Comparison of ENCODE assay signal across 9 mouse cellular contexts in the genomic region with DNA sequence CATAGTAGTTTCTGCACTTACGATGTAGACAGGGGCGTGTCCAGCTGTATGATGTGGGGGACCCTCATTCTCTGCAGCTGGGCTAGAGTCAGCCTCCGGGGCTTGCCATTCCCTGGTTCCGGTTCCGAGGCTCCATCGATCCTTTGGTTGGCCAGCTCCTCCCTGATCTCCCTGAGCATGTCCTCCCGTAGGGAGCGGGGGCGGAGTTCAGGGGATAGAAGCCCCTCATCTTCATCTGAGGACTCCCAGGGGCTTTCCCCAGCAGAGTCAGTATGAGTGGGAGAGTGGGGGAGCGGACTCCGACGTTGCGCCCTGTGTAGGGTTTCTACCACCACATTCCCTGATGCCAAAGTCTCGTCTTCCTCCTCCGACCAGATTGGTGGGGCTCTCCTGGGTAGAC. TPM values are rescaled to one million over a fixed set of nuclear protein-coding genes. Genes with fewer than 3 reads are reported as not detected.
DNase-seq lines count a peak whose midpoint lies in the region; ATAC-seq lines count a peak whose summit lies in the region.
"Had no signal": no experiment of that assay in that cellular context is flagged by ENCODE, and none has a peak within 500 bp of the region (broad histone marks: within the 10 kb centered on the region; RNA-seq: fewer than 3 reads in every experiment).

No protein-coding gene starts in this region.

- H3K4me2 ChIP-seq in kidney, embryonic 15.5 days: peak overlapping the region; percentile 42
- 0 out of 2 replicates have a peak overlapping the region, but pooled peaks have one; percentile 17 for H3K4me2 ChIP-seq in forebrain, embryonic 14.5 days (ENCODE audit: low read length)
- H3K4me2 ChIP-seq in limb, embryonic 12.5 days: peak overlapping the region; percentile 30
- H3K4me2 ChIP-seq in neural tube, embryonic 15.5 days: peak overlapping the region; percentile 41

- 32% methylated on average over 15 of the region's 15 CpGs for WGBS in kidney, embryonic 15.5 days
- WGBS in forebrain, embryonic 14.5 days: 22% methylated on average over 15 of the region's 15 CpGs
- WGBS in limb, embryonic 12.5 days: 26% methylated on average over 15 of the region's 15 CpGs
- 16% methylated on average over 15 of the region's 15 CpGs for WGBS in neural tube, embryonic 15.5 days

- H3K4me3 ChIP-seq in kidney, embryonic 15.5 days (replicated peaks): no peak overlapping the region
- no peak overlapping the region for H3K4me3 ChIP-seq in forebrain, embryonic 14.5 days (ENCODE audit: low read depth, low read length)
- H3K4me3 ChIP-seq in limb, embryonic 12.5 days (replicated peaks): no peak overlapping the region
- H3K4me3 ChIP-seq in neural tube, embryonic 15.5 days (replicated peaks): peak overlapping the region; percentile 7; the same call in 1 of the 2 replicates

- H3K4me1 ChIP-seq in kidney, embryonic 15.5 days: peaks cover 48% of the 10 kb centered on the region
- H3K4me1 ChIP-seq in forebrain, embryonic 14.5 days (ENCODE audit: control insufficient read depth, insufficient read depth, low read length): peaks cover 5% of the 10 kb centered on the region; the same call in 1 of the 2 replicates
- H3K4me1 ChIP-seq in limb, embryonic 12.5 days (replicated peaks): peaks cover 30% of the 10 kb centered on the region
- H3K4me1 ChIP-seq in neural tube, embryonic 15.5 days: peaks cover 27% of the 10 kb centered on the region

- no peak overlapping the region for H3K27ac ChIP-seq in kidney, embryonic 15.5 days
- H3K27ac ChIP-seq in forebrain, embryonic 14.5 days (ENCODE audit: low read depth, low read length): no peak overlapping the region
- no peak overlapping the region for H3K27ac ChIP-seq in limb, embryonic 12.5 days
- no peak overlapping the region for H3K27ac ChIP-seq in neural tube, embryonic 15.5 days (replicated peaks)

- ATAC-seq in kidney, embryonic 15.5 days (replicated peaks; ENCODE audit: low FRiP score): peak; percentile 13; the same call in 1 of the 2 replicates
- no peak for ATAC-seq in forebrain, embryonic 14.5 days
- no peak for ATAC-seq in limb, embryonic 12.5 days (ENCODE audit: insufficient number of reproducible peaks, insufficient read depth, low FRiP score, low TSS enrichment, low read depth)
- ATAC-seq in neural tube, embryonic 15.5 days (ENCODE audit: low FRiP score): no peak

- H3K27me3 ChIP-seq in kidney, embryonic 15.5 days: 0 out of 2 replicates have a peak, but pooled peaks cover 4% of the 10 kb centered on the region
- H3K27me3 ChIP-seq in forebrain, embryonic 14.5 days (replicated peaks; ENCODE audit: control insufficient read depth, insufficient read depth, low read length): peaks cover 20% of the 10 kb centered on the region
- peaks cover 40% of the 10 kb centered on the region for H3K27me3 ChIP-seq in limb, embryonic 12.5 days
- peaks cover 42% of the 10 kb centered on the region for H3K27me3 ChIP-seq in neural tube, embryonic 15.5 days (replicated peaks)

- H3K9me3 ChIP-seq in kidney, embryonic 15.5 days (replicated peaks): no peaks in the 10 kb centered on the region
- H3K9me3 ChIP-seq in forebrain, embryonic 14.5 days (replicated peaks; ENCODE audit: control insufficient read depth, low read length): no peaks in the 10 kb centered on the region
- no peaks in the 10 kb centered on the region for H3K9me3 ChIP-seq in limb, embryonic 12.5 days
- no peaks in the 10 kb centered on the region for H3K9me3 ChIP-seq in neural tube, embryonic 15.5 days (replicated peaks)

- peaks cover 49% of the 10 kb centered on the region for H3K36me3 ChIP-seq in kidney, embryonic 15.5 days
- H3K36me3 ChIP-seq in forebrain, embryonic 14.5 days (ENCODE audit: control insufficient read depth, insufficient read depth, low read length): no peaks in the 10 kb centered on the region
- H3K36me3 ChIP-seq in limb, embryonic 12.5 days: peaks cover 50% of the 10 kb centered on the region
- no peaks in the 10 kb centered on the region for H3K36me3 ChIP-seq in neural tube, embryonic 15.5 days

- H3K9ac ChIP-seq in kidney, embryonic 15.5 days: no peak overlapping the region
- H3K9ac ChIP-seq in forebrain, embryonic 14.5 days (ENCODE audit: low read length): no peak overlapping the region
- H3K9ac ChIP-seq in limb, embryonic 12.5 days (replicated peaks): no peak overlapping the region
- H3K9ac ChIP-seq in neural tube, embryonic 15.5 days (replicated peaks): no peak overlapping the region

- no peak for DNase-seq in kidney, adult 18-20 months
- DNase-seq in forebrain, embryonic 14.5 days (ENCODE audit: low spot score): no peak
- DNase-seq in thymus, postnatal 10 days (ENCODE audit: low spot score in 2 of 2): no peak
- no peak for DNase-seq in gastrocnemius, adult 18-20 months (ENCODE audit: low spot score)
- no peak for DNase-seq in right cerebral cortex, adult 2 months (ENCODE audit: low spot score in 2 of 2)
- DNase-seq: cerebellum, adult 9-11 months had no signal

RNA-seq across cellular contexts. Expression of gene Tnfrsf1a, which starts 13.9 kb away (rescaled TPM):
- polyA plus RNA-seq in kidney, embryonic 15.5 days (2015; fragmentation: Nextera tagmentation; extraction: Ambion mirVana): 73.2 and 83.3 TPM in 2 replicates
- 14.2 and 16.2 TPM in 2 replicates for polyA plus RNA-seq in forebrain, embryonic 14.5 days (2014; fragmentation: Nextera tagmentation; extraction: Ambion mirVana)
- 50.2 and 50.3 TPM in 2 replicates for polyA plus RNA-seq in limb, embryonic 12.5 days (2016; fragmentation: Nextera tagmentation; extraction: Ambion mirVana)
- polyA plus RNA-seq in neural tube, embryonic 15.5 days (2015; fragmentation: Nextera tagmentation; extraction: Ambion mirVana): 13.6 and 28.4 TPM in 2 replicates
- 10 to 100 TPM; 16.6 to 24.9 TPM for total RNA-seq in gastrocnemius, adult 18-20 months (2021)

RNA-seq across cellular contexts. Expression of gene Plekhg6, which starts 17.6 kb away (rescaled TPM):
- 4.7 and 4.9 TPM in 2 replicates for polyA plus RNA-seq in kidney, embryonic 15.5 days (2015; fragmentation: Nextera tagmentation; extraction: Ambion mirVana)
- 0.16 TPM in 1 of 2 replicates, not detected in the other for polyA plus RNA-seq in forebrain, embryonic 14.5 days (2014; fragmentation: Nextera tagmentation; extraction: Ambion mirVana)
- 0.41 and 0.46 TPM in 2 replicates for polyA plus RNA-seq in limb, embryonic 12.5 days (2016; fragmentation: Nextera tagmentation; extraction: Ambion mirVana)
- 0.23 and 0.70 TPM in 2 replicates for polyA plus RNA-seq in neural tube, embryonic 15.5 days (2015; fragmentation: Nextera tagmentation; extraction: Ambion mirVana)
- not detected for total RNA-seq in gastrocnemius, adult 18-20 months (2021)

RNA-seq across cellular contexts. Expression of gene Scnn1a, which starts 42.6 kb away (rescaled TPM):
- 4.4 and 4.8 TPM in 2 replicates for polyA plus RNA-seq in kidney, embryonic 15.5 days (2015; fragmentation: Nextera tagmentation; extraction: Ambion mirVana)
- 0.29 and 0.37 TPM in 2 replicates for polyA plus RNA-seq in forebrain, embryonic 14.5 days (2014; fragmentation: Nextera tagmentation; extraction: Ambion mirVana)
- 1.0 and 1.3 TPM in 2 replicates for polyA plus RNA-seq in limb, embryonic 12.5 days (2016; fragmentation: Nextera tagmentation; extraction: Ambion mirVana)
- 0.44 and 2.6 TPM in 2 replicates for polyA plus RNA-seq in neural tube, embryonic 15.5 days (2015; fragmentation: Nextera tagmentation; extraction: Ambion mirVana)
- under 1 TPM; 0.19 to 0.25 TPM for total RNA-seq in gastrocnemius, adult 18-20 months (2021)

RNA-seq across cellular contexts. Expression of gene Ltbr, which starts 49.3 kb away (rescaled TPM):
- 58.7 and 62.6 TPM in 2 replicates for polyA plus RNA-seq in kidney, embryonic 15.5 days (2015; fragmentation: Nextera tagmentation; extraction: Ambion mirVana)
- 10.8 and 12.9 TPM in 2 replicates for polyA plus RNA-seq in forebrain, embryonic 14.5 days (2014; fragmentation: Nextera tagmentation; extraction: Ambion mirVana)
- 37.3 and 38.6 TPM in 2 replicates for polyA plus RNA-seq in limb, embryonic 12.5 days (2016; fragmentation: Nextera tagmentation; extraction: Ambion mirVana)
- polyA plus RNA-seq in neural tube, embryonic 15.5 days (2015; fragmentation: Nextera tagmentation; extraction: Ambion mirVana): 19.5 and 28.1 TPM in 2 replicates
- 10 to 100 TPM; 15.3 to 17.7 TPM for total RNA-seq in gastrocnemius, adult 18-20 months (2021)
